Mouse (Mus musculus) hindbrain, embryonic 12.5 days (tissue): ENCODE measurements around the gene Rgs10. TPM values are rescaled to one million over a fixed set of nuclear protein-coding genes. Genes with fewer than 3 reads are reported as not detected.

Experiments
- ATAC-seq: fragments of 200-750 bp; cut with Nextera tagmentation; 2 replicates; pipeline ENCODE4 v1.8.0; 2017; ENCODE audit warnings: moderate TSS enrichment; ENCODE audit not compliant: low FRiP score
- H3K27ac ChIP-seq: fragments of 300-500 bp; sonication (generic); 2 replicates; pipeline ENCODE4 v1.5.1; 2016; ENCODE audit warnings: mild to moderate bottlenecking
- H3K27me3 ChIP-seq: fragments of 300-500 bp; sonication (generic); 2 replicates; pipeline ENCODE4 v1.6.1; 2016; ENCODE audit warnings: mild to moderate bottlenecking
- H3K36me3 ChIP-seq: fragments of 300-500 bp; sonication (generic); 2 replicates; pipeline ENCODE4 v1.6.1; 2016; ENCODE audit warnings: mild to moderate bottlenecking
- H3K4me1 ChIP-seq: fragments of 300-500 bp; sonication (generic); 2 replicates; pipeline ENCODE4 v1.6.1; 2016
- H3K4me2 ChIP-seq: fragments of 300-500 bp; sonication (generic); replicated peaks from 2 replicates; pipeline ENCODE4 v1.6.1; 2016; ENCODE audit warnings: mild to moderate bottlenecking
- H3K4me3 ChIP-seq: fragments of 300-500 bp; sonication (generic); 2 replicates; pipeline ENCODE4 v1.5.1; 2016; ENCODE audit warnings: mild to moderate bottlenecking
- H3K9ac ChIP-seq: fragments of 300-500 bp; sonication (generic); 2 replicates; pipeline ENCODE4 v1.6.1; 2016; ENCODE audit warnings: mild to moderate bottlenecking, moderate library complexity
- H3K9me3 ChIP-seq: fragments of 300-500 bp; sonication (generic); replicated peaks from 2 replicates; pipeline ENCODE4 v1.6.1; 2016; ENCODE audit warnings: mild to moderate bottlenecking
- WGBS: fragments of 180-500 bp; shearing (Covaris S2); methylation state at CpG from one replicate; pipeline ENCODE4 v1.1.7; 2016; 5-methylcytosine and 5-hydroxymethylcytosine counted together
- polyA plus RNA-seq: library from polyadenylated mRNA; unstranded; fragments of >200 nt; fragmentation: Nextera tagmentation; extraction: Ambion mirVana; gene quantifications from 2 replicates; pipeline ENCODE4 v1.2.1, GENCODE M21; 2016

Rgs10 gene
- polyA plus RNA-seq, 1 experiment from 2014 or later, result 13.5 TPM

- Histone ChIP-seq H3K4me1 (no peaks in the 10 kb centered on the region), H3K9me3 (no peaks in the 10 kb centered on the region), H3K36me3 (no peaks in the 10 kb centered on the region), H3K27me3 (no peaks in the 10 kb centered on the region), H3K27ac (no peak overlapping the region), H3K4me3 (no peak overlapping the region), H3K9ac (no peak overlapping the region), H3K4me2 (no peak overlapping the region)
- WGBS, result 64% methylated on average over 10 of the region's 10 CpGs
- no peak for ATAC-seq
Measured at GRCm38 (mm10) chr7:128432574-128432973, 14.0 kb upstream of the Rgs10 start.

DNA sequence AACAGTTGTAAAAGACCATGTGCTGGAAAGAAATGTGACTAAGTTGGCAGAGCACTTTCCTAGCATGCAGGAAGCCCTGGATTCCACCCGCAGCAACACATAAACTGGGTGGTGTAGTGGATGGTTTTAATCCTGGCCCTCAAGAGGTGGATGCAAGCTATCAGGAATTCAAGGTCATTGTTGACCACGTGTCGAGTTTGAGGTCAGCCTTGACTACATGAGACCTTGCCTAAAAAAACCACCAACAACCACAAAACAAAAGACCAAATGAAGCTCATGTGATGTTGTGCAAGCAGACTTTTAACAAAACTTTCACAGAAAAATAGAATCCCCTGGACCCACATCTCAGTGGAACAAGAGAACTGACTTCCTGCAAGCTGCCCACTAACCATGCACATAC lies 3.9 kb upstream of the Rgs10 start:
- Histone ChIP-seq H3K27ac (no peak overlapping the region), H3K4me3 (no peak overlapping the region), H3K36me3 (no peaks in the 10 kb centered on the region), H3K4me1 (peaks cover 17% of the 10 kb centered on the region), H3K4me2 (no peak overlapping the region), H3K9me3 (no peaks in the 10 kb centered on the region), H3K27me3 (peaks cover 46% of the 10 kb centered on the region), H3K9ac (no peak overlapping the region)
- ATAC-seq, result no peak
- 76% methylated on average over 3 of the region's 3 CpGs for WGBS

DNA sequence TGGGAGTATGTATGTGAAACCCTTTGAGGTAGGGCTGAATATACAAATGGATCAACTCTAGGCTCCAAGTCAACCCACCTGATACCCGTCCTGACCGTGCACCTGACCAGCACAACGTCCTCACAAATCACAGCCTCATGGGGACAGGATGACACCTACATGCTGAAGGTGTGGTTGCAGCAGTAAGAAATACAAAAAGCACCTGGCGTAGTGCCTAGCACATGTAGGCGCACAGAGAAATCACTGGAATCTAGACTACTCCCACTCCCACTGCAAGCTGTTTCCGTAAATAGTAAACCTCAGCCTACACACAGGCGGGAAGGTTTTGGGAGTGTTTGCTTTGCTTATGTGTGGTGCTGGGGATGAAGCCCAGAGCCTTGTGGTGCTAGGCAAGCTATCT lies 3.1 kb upstream of the Rgs10 start:
- H3K27me3 ChIP-seq, result peaks cover 54% of the 10 kb centered on the region
- no peak overlapping the region for H3K27ac ChIP-seq
- WGBS, result 91% methylated on average over 7 of the region's 7 CpGs
- no peak overlapping the region for H3K9ac ChIP-seq
- H3K4me2 ChIP-seq, result no peak overlapping the region
- H3K4me3 ChIP-seq, result no peak overlapping the region
- no peak for ATAC-seq
- no peaks in the 10 kb centered on the region for H3K9me3 ChIP-seq
- no peaks in the 10 kb centered on the region for H3K36me3 ChIP-seq
- peaks cover 22% of the 10 kb centered on the region for H3K4me1 ChIP-seq

DNA sequence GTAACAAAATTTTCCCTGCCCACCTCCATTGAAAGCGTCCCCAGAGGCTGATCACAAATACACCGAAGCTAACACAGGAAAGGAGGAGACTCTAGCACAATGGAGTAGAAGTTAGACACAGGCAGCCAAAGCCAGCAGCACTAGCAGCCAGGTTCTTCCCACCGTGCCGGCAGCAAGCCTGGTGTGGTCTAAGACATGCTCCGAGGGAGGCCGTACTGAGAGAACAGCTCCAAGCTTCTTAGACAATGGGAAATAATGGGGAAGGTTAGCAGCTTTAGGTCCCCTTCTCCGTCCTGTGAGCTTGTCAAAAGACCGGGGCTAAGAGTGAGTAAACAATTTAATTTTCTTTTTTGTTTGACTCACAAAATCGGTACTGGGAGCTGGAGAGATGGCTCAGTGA lies 1.1 kb upstream of the Rgs10 start:
- 6% methylated on average over 9 of the region's 9 CpGs for WGBS
- Histone ChIP-seq H3K4me2 (no peak overlapping the region), H3K9ac (no peak overlapping the region), H3K4me3 (no peak overlapping the region), H3K9me3 (no peaks in the 10 kb centered on the region), H3K4me1 (peaks cover 22% of the 10 kb centered on the region), H3K36me3 (no peaks in the 10 kb centered on the region), H3K27me3 (peaks cover 71% of the 10 kb centered on the region), H3K27ac (no peak overlapping the region)
- ATAC-seq, result no peak

DNA sequence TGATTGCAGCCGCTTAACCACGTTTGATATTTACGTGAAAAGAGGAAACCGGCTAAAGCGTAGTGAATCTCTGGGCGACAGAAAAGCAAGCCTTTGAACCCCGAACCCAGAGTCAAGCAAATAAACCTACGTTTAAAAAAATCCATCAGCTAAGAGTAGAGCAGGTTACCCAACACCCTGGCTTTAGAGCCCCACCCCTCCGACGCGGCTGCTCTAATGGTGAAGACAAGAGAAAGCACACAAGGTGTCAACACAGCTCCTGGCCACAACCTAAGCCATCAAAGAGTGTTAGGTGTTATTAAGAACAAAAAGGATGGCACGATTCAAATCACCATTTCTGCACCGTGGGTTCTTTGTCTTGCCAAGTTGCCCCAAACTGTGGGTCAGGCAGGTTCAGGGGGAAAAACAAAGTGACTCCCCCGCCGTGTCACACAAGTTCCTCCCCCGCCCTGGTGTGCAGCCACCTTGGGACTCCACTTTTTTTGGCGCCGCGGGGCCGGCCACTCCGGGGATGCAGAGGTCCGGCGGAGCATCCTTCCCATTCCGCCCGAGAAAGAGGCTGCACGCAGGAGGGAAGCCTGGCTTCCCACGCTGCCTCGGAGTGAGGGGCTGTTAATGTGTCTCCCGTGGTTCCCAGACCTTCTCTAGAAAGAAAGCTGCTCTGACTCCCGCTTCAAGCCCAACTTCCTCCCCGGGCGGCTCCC lies 1.2 kb downstream of the Rgs10 start:
- Histone ChIP-seq H3K4me1 (peaks cover 22% of the 10 kb centered on the region), H3K4me2 (peak overlapping the region; percentile 92), H3K4me3 (peak overlapping the region; percentile 72), H3K9me3 (no peaks in the 10 kb centered on the region), H3K27me3 (peaks cover 77% of the 10 kb centered on the region), H3K36me3 (no peaks in the 10 kb centered on the region), H3K27ac (no peak overlapping the region), H3K9ac (peak overlapping the region; percentile 76)
- ATAC-seq, result peak; percentile 39; the same call in 1 of the 2 replicates
- WGBS, result 3% methylated on average over 32 of the region's 32 CpGs

- no peak for ATAC-seq
- Histone ChIP-seq H3K27ac (no peak overlapping the region), H3K4me2 (peak overlapping the region; percentile 92; the same call in 1 of the 2 replicates), H3K9me3 (no peaks in the 10 kb centered on the region), H3K27me3 (peaks cover 72% of the 10 kb centered on the region), H3K4me1 (peaks cover 22% of the 10 kb centered on the region), H3K36me3 (no peaks in the 10 kb centered on the region), H3K9ac (no peak overlapping the region), H3K4me3 (no peak overlapping the region)
- 54% methylated on average over 6 of the region's 6 CpGs for WGBS
Measured at GRCm38 (mm10) chr7:128416664-128417063, 1.9 kb downstream of the Rgs10 start.

GRCm38 (mm10) chr7:128414433-128414832 lies 4.1 kb downstream of the Rgs10 start:
- ATAC-seq, result no peak
- Histone ChIP-seq H3K4me1 (peaks cover 19% of the 10 kb centered on the region), H3K9ac (no peak overlapping the region), H3K27me3 (peaks cover 53% of the 10 kb centered on the region), H3K4me3 (no peak overlapping the region), H3K4me2 (no peak overlapping the region), H3K27ac (no peak overlapping the region), H3K36me3 (no peaks in the 10 kb centered on the region), H3K9me3 (no peaks in the 10 kb centered on the region)
- 66% methylated on average over 8 of the region's 8 CpGs for WGBS

GRCm38 (mm10) chr7:128412071-128412833 lies 6.3 kb downstream of the Rgs10 start:
- ATAC-seq, result no peak
- Histone ChIP-seq H3K9ac (no peak overlapping the region), H3K4me2 (no peak overlapping the region), H3K4me3 (no peak overlapping the region), H3K27me3 (peaks cover 32% of the 10 kb centered on the region), H3K4me1 (peaks cover 3% of the 10 kb centered on the region; the same call in 1 of the 2 replicates), H3K27ac (no peak overlapping the region), H3K36me3 (no peaks in the 10 kb centered on the region), H3K9me3 (peaks cover 5% of the 10 kb centered on the region; the same call in 1 of the 2 replicates)
- WGBS, result 73% methylated on average over 10 of the region's 10 CpGs

- peaks cover 18% of the 10 kb centered on the region for H3K27me3 ChIP-seq
- WGBS, result 77% methylated on average over 11 of the region's 11 CpGs
- no peak overlapping the region for H3K4me3 ChIP-seq
- H3K4me1 ChIP-seq, result no peaks in the 10 kb centered on the region
- no peak for ATAC-seq
- peaks cover 5% of the 10 kb centered on the region; the same call in 1 of the 2 replicates for H3K9me3 ChIP-seq
- no peak overlapping the region for H3K4me2 ChIP-seq
- no peaks in the 10 kb centered on the region for H3K36me3 ChIP-seq
- no peak overlapping the region for H3K27ac ChIP-seq
- H3K9ac ChIP-seq, result no peak overlapping the region
Measured at GRCm38 (mm10) chr7:128410708-128411413, 7.7 kb downstream of the Rgs10 start.

DNA sequence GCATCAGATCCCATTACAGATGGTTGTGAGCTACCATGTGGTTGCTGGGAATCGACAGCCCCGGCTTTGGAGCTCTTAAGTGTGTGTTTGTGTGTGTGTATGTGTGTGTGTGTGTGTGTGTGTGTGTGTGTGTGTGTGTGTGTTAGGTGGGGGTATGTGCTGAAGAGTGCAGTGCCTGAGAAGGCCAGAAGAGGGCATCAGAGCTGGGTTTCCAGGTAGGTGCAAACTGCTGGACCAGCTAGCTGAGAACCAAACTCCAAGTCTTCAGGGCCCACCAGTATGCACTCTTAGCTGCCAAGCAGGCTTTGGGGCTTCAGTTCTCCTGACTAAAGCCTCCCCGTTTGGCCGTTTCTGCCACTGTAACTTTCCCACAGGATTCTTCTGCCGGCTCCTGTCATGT lies 10.3 kb downstream of the Rgs10 start:
- 94% methylated on average over 5 of the region's 5 CpGs for WGBS
- Histone ChIP-seq H3K4me1 (no peaks in the 10 kb centered on the region), H3K27ac (no peak overlapping the region), H3K36me3 (no peaks in the 10 kb centered on the region), H3K9ac (no peak overlapping the region), H3K4me3 (no peak overlapping the region), H3K9me3 (peaks cover 5% of the 10 kb centered on the region; the same call in 1 of the 2 replicates), H3K4me2 (no peak overlapping the region), H3K27me3 (no peaks in the 10 kb centered on the region)
- ATAC-seq, result no peak

- Histone ChIP-seq H3K9ac (no peak overlapping the region), H3K27me3 (no peaks in the 10 kb centered on the region), H3K4me1 (no peaks in the 10 kb centered on the region), H3K4me2 (no peak overlapping the region), H3K4me3 (no peak overlapping the region), H3K27ac (no peak overlapping the region), H3K36me3 (no peaks in the 10 kb centered on the region), H3K9me3 (peaks cover 8% of the 10 kb centered on the region; the same call in 1 of the 2 replicates)
- no peak for ATAC-seq
- WGBS, result 91% methylated on average over 6 of the region's 6 CpGs
Measured at GRCm38 (mm10) chr7:128403988-128404387, 14.6 kb downstream of the Rgs10 start.

GRCm38 (mm10) chr7:128403586-128403985 lies 15.0 kb downstream of the Rgs10 start:
- Histone ChIP-seq H3K36me3 (no peaks in the 10 kb centered on the region), H3K9me3 (peaks cover 8% of the 10 kb centered on the region; the same call in 1 of the 2 replicates), H3K4me1 (no peaks in the 10 kb centered on the region), H3K27me3 (no peaks in the 10 kb centered on the region), H3K27ac (no peak overlapping the region), H3K4me2 (no peak overlapping the region), H3K4me3 (no peak overlapping the region), H3K9ac (no peak overlapping the region)
- WGBS, result 89% methylated on average over 6 of the region's 6 CpGs
- ATAC-seq, result no peak
